Comparison of ENCODE assay signal across 23 mouse cellular contexts in the genomic region with DNA sequence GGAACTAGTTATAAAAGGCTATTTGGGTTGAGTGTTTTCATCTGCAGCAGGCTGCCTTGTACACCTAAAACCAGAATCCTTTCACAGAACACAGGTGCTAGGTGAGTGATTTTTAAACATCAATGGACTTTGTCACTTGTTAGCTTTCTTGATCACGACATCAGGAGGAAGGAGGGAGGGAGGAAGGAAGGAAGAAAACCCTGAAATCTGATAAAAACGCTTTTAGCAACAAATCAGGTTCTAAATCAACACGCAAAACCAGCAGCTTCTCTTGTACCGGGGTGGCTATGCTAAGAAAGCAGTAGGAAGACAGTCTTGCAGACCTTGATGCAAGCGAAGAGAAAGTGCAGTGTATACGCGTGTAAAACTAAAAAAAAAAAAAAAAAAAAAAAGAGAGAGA. TPM values are rescaled to one million over a fixed set of nuclear protein-coding genes. Genes with fewer than 3 reads are reported as not detected.
DNase-seq lines count a peak whose midpoint lies in the region; ATAC-seq lines count a peak whose summit lies in the region.
"Had no signal": no experiment of that assay in that cellular context is flagged by ENCODE, and none has a peak within 500 bp of the region (broad histone marks: within the 10 kb centered on the region; RNA-seq: fewer than 3 reads in every experiment).

No protein-coding gene starts in this region.

- ATAC-seq in activated CD4-positive, CD25-positive, alpha-beta regulatory T cell, adult 4 months = peak; percentile 12
- ATAC-seq: forebrain, embryonic 13.5 days; forebrain, embryonic 15.5 days; Patski had no signal

- peak; percentile 71 for DNase-seq in CD4-positive helper T cell, adult 2 months (ENCODE audit: low read depth, low spot score)
- DNase-seq in CD4-positive, CD25-positive, alpha-beta regulatory T cell, adult 2 months (ENCODE audit: low read depth, low spot score) = peak; percentile 61
- peak; percentile 72 for DNase-seq in naive thymus-derived CD4-positive, alpha-beta T cell, adult 2 months (ENCODE audit: low read depth)
- DNase-seq in urinary bladder, postnatal 10 days (ENCODE audit: low spot score) = no peak
- no peak for DNase-seq in frontal cortex, postnatal 10 days (ENCODE audit: low spot score in 2 of 2)
- no peak for DNase-seq in left cerebral cortex, postnatal 10 days (ENCODE audit: extremely low spot score in 1 of 2, low spot score in 2 of 2)
- DNase-seq: adrenal gland, adult 2 months; adrenal gland, postnatal 25 days; cerebellum, adult 11-12 months; cerebellum, adult 2 months; cerebellum, adult 9-10 months; cerebellum, postnatal 25 days had no signal

- intact Hi-C loops in left cerebral cortex, postnatal 10 days (cut with DNase I) = no loop called here

RNA-seq across cellular contexts. Expression of a gene that starts 10.2 kb away (rescaled TPM):
- polyA plus RNA-seq in activated CD4-positive, CD25-positive, alpha-beta regulatory T cell, adult 4 months (2017; shearing (Covaris generic)) = under 1 TPM in 1 of 2 experiments, not detected in 1; 0.43 TPM
- 10 to 100 TPM; 31.9 to 33.5 TPM for total RNA-seq in left cerebral cortex, postnatal 10 days (2021)
- total RNA-seq: CH12.LX had no signal
- polyA plus RNA-seq: G1E, Patski had no signal

RNA-seq across cellular contexts. Expression of a gene that starts 12.0 kb away (rescaled TPM):
- 10 to 100 TPM; 72.0 to 97.2 TPM for polyA plus RNA-seq in activated CD4-positive, CD25-positive, alpha-beta regulatory T cell, adult 4 months (2017; shearing (Covaris generic))
- not detected for total RNA-seq in left cerebral cortex, postnatal 10 days (2021)
- total RNA-seq: adrenal gland, adult 2 months; adrenal gland, postnatal 10 days; adrenal gland, postnatal 25 days; CH12.LX; forebrain, postnatal 0 days; G1E had no signal
- polyA plus RNA-seq: adrenal gland, adult 2 months; C2C12; cerebellum, adult 2 months; embryonic facial prominence, embryonic 10.5 days; forebrain, embryonic 11.5 days; forebrain, embryonic 13.5 days; forebrain, embryonic 15.5 days; forebrain, postnatal 0 days; G1E; Patski had no signal

RNA-seq across cellular contexts. Expression of a gene that starts 30.3 kb away (rescaled TPM):
- 10 to 100 TPM; 17.7 to 19.2 TPM for polyA plus RNA-seq in activated CD4-positive, CD25-positive, alpha-beta regulatory T cell, adult 4 months (2017; shearing (Covaris generic))
- total RNA-seq in left cerebral cortex, postnatal 10 days (2021) = 10 to 100 TPM; 24.5 to 26.6 TPM

RNA-seq across cellular contexts. Expression of a gene that starts 47.6 kb away (rescaled TPM):
- 1,000 to 10,000 TPM; 3,266 to 3,639 TPM for polyA plus RNA-seq in activated CD4-positive, CD25-positive, alpha-beta regulatory T cell, adult 4 months (2017; shearing (Covaris generic))
- total RNA-seq in left cerebral cortex, postnatal 10 days (2021) = 100 to 1,000 TPM; 711 to 726 TPM

RNA-seq across cellular contexts. Expression of a gene that starts 56.5 kb away (rescaled TPM):
- polyA plus RNA-seq in activated CD4-positive, CD25-positive, alpha-beta regulatory T cell, adult 4 months (2017; shearing (Covaris generic)) = not detected
- total RNA-seq in left cerebral cortex, postnatal 10 days (2021) = under 1 TPM in 1 of 2 experiments, not detected in 1; 0.11 TPM
- total RNA-seq: CH12.LX; forebrain, postnatal 0 days had no signal
- polyA plus RNA-seq: forebrain, embryonic 11.5 days; forebrain, embryonic 13.5 days; forebrain, embryonic 15.5 days; forebrain, postnatal 0 days; G1E had no signal

Comparison
In these comparisons a context has a peak if more than half of its experiments do, and no peak if none do; other contexts are left out.
1. DNase-seq: peak in CD4-positive helper T cell, adult 2 months (single experiment), CD4-positive, CD25-positive, alpha-beta regulatory T cell, adult 2 months (single experiment) and naive thymus-derived CD4-positive, alpha-beta T cell, adult 2 months (single experiment); none in urinary bladder, postnatal 10 days (single experiment), frontal cortex, postnatal 10 days (0 of 2) and left cerebral cortex, postnatal 10 days (0 of 2).